Mouse (Mus musculus): ENCODE measurements around the gene Wasf3. TPM values are rescaled to one million over a fixed set of nuclear protein-coding genes. Genes with fewer than 3 reads are reported as not detected.

The Wasf3 gene
- polyA plus RNA-seq, 1 experiment from 2014 or later = 22.2 TPM

Other genes starting within 250 kb of the Wasf3 start
- gene Gm5565, start 224.4 kb upstream of the Wasf3 start, polyA plus RNA-seq (2015; fragmentation: Nextera tagmentation; extraction: Ambion mirVana) = not detected in 2 replicates
- gene Gm6309, start 214.3 kb upstream of the Wasf3 start, polyA plus RNA-seq (2015; fragmentation: Nextera tagmentation; extraction: Ambion mirVana) = not detected in 2 replicates
- not detected in 2 replicates for gene 1700001J03Rik, start 199.7 kb upstream of the Wasf3 start, polyA plus RNA-seq (2015; fragmentation: Nextera tagmentation; extraction: Ambion mirVana)
- gene Rnf6, start 163.4 kb upstream of the Wasf3 start, polyA plus RNA-seq (2015; fragmentation: Nextera tagmentation; extraction: Ambion mirVana) = 29.2 and 38.0 TPM in 2 replicates
- gene Cdk8, start 153.8 kb upstream of the Wasf3 start, polyA plus RNA-seq (2015; fragmentation: Nextera tagmentation; extraction: Ambion mirVana) = 17.8 and 18.1 TPM in 2 replicates
- gene Gm6408, start 97.0 kb downstream of the Wasf3 start, polyA plus RNA-seq (2015; fragmentation: Nextera tagmentation; extraction: Ambion mirVana) = not detected in 2 replicates
- gene Gm6370, start 106.4 kb downstream of the Wasf3 start, polyA plus RNA-seq (2015; fragmentation: Nextera tagmentation; extraction: Ambion mirVana) = not detected in 2 replicates
- gene 4930449I24Rik, start 117.4 kb downstream of the Wasf3 start, polyA plus RNA-seq (2015; fragmentation: Nextera tagmentation; extraction: Ambion mirVana) = not detected in 2 replicates
- not detected in 2 replicates for gene Gm3402, start 129.1 kb downstream of the Wasf3 start, polyA plus RNA-seq (2015; fragmentation: Nextera tagmentation; extraction: Ambion mirVana)
- not detected in 2 replicates for gene Gm3404, start 140.8 kb downstream of the Wasf3 start, polyA plus RNA-seq (2015; fragmentation: Nextera tagmentation; extraction: Ambion mirVana)
- not detected in 2 replicates for gene Gm3409, start 152.7 kb downstream of the Wasf3 start, polyA plus RNA-seq (2015; fragmentation: Nextera tagmentation; extraction: Ambion mirVana)
- not detected in 2 replicates for gene Gm3415, start 171.2 kb downstream of the Wasf3 start, polyA plus RNA-seq (2015; fragmentation: Nextera tagmentation; extraction: Ambion mirVana)
- 23.8 and 27.5 TPM in 2 replicates for gene Gpr12, start 200.3 kb downstream of the Wasf3 start, polyA plus RNA-seq (2015; fragmentation: Nextera tagmentation; extraction: Ambion mirVana)

All from neural tube, embryonic 15.5 days (tissue).